Mouse (Mus musculus): ENCODE results near the gene Tex12. TPM values are rescaled to one million over a fixed set of nuclear protein-coding genes. Genes with fewer than 3 reads are reported as not detected.

Gene Tex12
- polyA plus RNA-seq, 1 experiment: not detected

DNA sequence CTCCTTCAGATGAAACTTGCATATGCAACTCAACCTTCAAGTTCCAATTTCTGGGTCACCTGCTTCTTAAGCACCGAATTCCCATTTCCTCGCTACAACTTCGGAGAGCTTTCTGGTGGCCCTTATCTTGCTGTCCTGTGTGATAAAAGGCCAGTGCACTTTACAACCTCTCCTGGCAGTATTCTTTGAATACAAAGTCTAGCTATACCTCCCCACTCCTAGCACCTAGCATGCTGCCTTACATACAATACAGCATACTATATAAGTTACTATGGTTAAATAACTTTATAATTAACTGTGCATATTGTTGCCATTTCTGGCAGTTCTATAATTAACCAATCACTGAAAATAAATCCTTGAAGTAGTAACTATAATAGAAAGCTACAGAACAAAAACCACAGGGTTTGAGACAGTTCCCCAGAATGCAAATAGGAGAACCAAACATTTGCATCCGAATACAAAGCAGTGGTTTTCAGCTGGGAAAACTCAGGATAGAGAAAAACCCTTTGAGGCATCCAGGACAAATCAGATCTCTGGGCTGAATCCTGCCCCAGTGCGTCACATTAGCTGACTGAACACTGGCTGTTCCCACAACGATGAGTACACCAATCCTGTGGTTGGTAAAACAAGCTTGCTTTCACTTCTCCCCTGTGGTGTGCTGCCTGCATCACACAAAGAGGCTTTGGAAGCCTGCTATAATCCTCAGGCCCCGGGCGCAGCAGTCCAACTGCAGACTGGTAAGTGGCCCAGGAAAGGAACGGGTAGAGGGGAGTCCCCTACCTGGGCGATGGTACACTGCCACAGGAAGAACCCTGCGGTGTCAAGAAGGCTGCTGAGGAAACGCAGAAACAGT, 6.7 kb downstream of the Tex12 start, which contains the start of gene Il18:
Gene Il18 (plus strand): TSS at position 587 of the 853 bp plus-strand sequence.
- DNase-seq: peak; percentile 18 to 35
- Histone ChIP-seq H3K27ac (ENCODE audit: insufficient read depth, low read length) (peak within 1 kb of the TSS; percentile 54; the same call in 1 of the 2 replicates), H3K27me3 (ENCODE audit: control insufficient read depth, insufficient read depth, low read length) (no peaks in the 10 kb centered on the region), H3K4me1 (ENCODE audit: control insufficient read depth, insufficient read depth, low read length) (no peaks in the 10 kb centered on the region), H3K4me3 (replicated peaks; ENCODE audit: insufficient read depth, low read depth, low read length) (peak within 1 kb of the TSS; percentile 29)
- 30% methylated on average over 12 of the region's 12 CpGs for WGBS
- TF ChIP-seq CTCF (IDR thresholded peaks at IDR 0.05; ENCODE audit: borderline replicate concordance, insufficient read depth, low read depth, low read length) (no peak), POLR2A (IDR thresholded peaks at IDR 0.05; ENCODE audit: borderline replicate concordance, insufficient read depth, low read length) (no peak)

DNA sequence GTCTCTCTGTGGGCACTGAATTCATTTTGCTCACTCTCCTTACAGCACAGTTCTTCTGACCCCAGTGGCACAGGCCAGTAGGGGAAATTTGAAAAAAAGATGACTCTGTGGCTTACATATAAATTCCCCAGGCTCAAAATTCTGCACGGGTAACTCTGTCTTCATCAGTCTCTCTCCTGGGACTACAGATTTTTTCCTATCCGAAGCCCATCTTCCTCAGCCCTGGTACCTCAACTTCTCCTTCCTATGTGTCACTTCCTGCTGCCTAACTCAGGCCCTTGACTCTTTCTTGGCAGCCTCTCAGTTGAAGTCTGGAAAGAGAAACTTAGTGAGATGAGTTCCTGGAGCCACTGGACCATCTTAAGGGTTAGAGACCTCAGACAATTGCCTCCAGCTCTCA, 7.6 kb downstream of the Tex12 start:
- H3K4me3 ChIP-seq (replicated peaks; ENCODE audit: insufficient read depth, low read depth, low read length): no peak overlapping the region
- no peaks in the 10 kb centered on the region; the same call in 1 of the 2 replicates for H3K27me3 ChIP-seq (ENCODE audit: control insufficient read depth, insufficient read depth, low read length)
- no peaks in the 10 kb centered on the region for H3K4me1 ChIP-seq (ENCODE audit: control insufficient read depth, insufficient read depth, low read length)
- DNase-seq: no peak
- TF ChIP-seq POLR2A (IDR thresholded peaks at IDR 0.05; ENCODE audit: borderline replicate concordance, insufficient read depth, low read length) (no peak), CTCF (IDR thresholded peaks at IDR 0.05; ENCODE audit: borderline replicate concordance, insufficient read depth, low read depth, low read length) (no peak)
- 75% methylated on average over 2 of the region's 2 CpGs for WGBS
- H3K27ac ChIP-seq (ENCODE audit: insufficient read depth, low read length): no peak overlapping the region

DNA sequence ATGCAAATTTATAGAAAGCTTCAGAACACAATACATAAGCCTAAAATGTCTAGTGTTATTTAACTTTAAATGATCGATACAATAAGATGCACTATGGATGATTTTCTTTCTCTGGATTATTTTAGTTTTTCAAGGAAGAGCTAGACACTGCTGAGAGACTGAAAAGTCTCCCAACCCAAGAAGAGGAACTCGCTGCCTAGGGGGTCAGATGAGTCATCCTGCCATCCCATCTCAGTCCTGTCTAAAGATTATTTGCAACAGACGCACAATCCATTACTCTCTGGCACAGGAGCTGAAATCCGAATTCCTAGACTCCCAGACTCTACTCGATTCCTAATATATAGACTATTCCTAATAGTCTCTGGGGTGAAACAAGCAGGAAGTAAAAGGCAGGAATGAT, 8.9 kb downstream of the Tex12 start:
- no peak overlapping the region for H3K4me3 ChIP-seq (replicated peaks; ENCODE audit: insufficient read depth, low read depth, low read length)
- H3K4me1 ChIP-seq (ENCODE audit: control insufficient read depth, insufficient read depth, low read length): no peaks in the 10 kb centered on the region
- TF ChIP-seq CTCF (IDR thresholded peaks at IDR 0.05; ENCODE audit: borderline replicate concordance, insufficient read depth, low read depth, low read length) (no peak), POLR2A (IDR thresholded peaks at IDR 0.05; ENCODE audit: borderline replicate concordance, insufficient read depth, low read length) (no peak)
- WGBS: 77% methylated on average over 5 of the region's 5 CpGs
- DNase-seq: no peak
- H3K27me3 ChIP-seq (ENCODE audit: control insufficient read depth, insufficient read depth, low read length): no peaks in the 10 kb centered on the region; the same call in 1 of the 2 replicates
- no peak overlapping the region for H3K27ac ChIP-seq (ENCODE audit: insufficient read depth, low read length)

- DNase-seq: no peak
- Histone ChIP-seq H3K27ac (ENCODE audit: insufficient read depth, low read length) (no peak overlapping the region), H3K4me3 (replicated peaks; ENCODE audit: insufficient read depth, low read depth, low read length) (no peak overlapping the region), H3K4me1 (ENCODE audit: control insufficient read depth, insufficient read depth, low read length) (no peaks in the 10 kb centered on the region), H3K27me3 (ENCODE audit: control insufficient read depth, insufficient read depth, low read length) (no peaks in the 10 kb centered on the region; the same call in 1 of the 2 replicates)
- 84% methylated on average over 4 of the region's 4 CpGs for WGBS
- no peak for TF ChIP-seq POLR2A (IDR thresholded peaks at IDR 0.05; ENCODE audit: borderline replicate concordance, insufficient read depth, low read length)
- no peak for TF ChIP-seq CTCF (IDR thresholded peaks at IDR 0.05; ENCODE audit: borderline replicate concordance, insufficient read depth, low read depth, low read length)
These were observed 12.2 kb downstream of the Tex12 start for GRCm38 (mm10) chr9:50548936-50549335.

DNA sequence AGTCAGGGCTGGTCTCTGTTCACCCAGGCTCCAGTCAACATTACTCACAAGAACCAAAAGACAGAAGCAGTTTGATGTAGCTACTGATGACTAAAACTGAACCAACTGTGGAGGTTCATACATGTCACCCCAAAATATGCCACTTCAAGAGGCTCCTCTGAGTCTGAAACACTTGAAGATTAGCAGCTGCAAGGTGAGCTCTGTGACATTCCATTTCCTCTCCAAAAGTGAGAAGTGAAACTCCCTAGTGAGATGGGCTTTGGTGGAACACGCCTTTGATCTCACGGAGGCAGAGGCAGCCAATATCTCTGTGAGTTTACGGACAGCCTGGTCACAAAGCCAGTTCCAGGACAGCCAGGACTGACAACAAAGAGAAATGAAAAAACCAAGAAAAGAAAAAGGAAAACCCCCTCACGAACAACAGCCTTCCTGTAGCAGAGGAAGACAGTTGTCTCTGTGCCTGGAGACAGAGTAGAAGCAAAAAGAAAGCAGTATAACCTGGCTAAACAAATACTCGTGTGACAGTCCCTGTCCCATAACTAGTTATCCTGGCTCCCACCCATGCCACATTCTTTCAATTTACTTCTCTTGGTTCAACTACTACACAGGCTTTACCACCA, 13.2 kb downstream of the Tex12 start:
- H3K27me3 ChIP-seq (ENCODE audit: control insufficient read depth, insufficient read depth, low read length): no peaks in the 10 kb centered on the region; the same call in 1 of the 2 replicates
- 43% methylated on average over 5 of the region's 5 CpGs for WGBS
- H3K4me1 ChIP-seq (ENCODE audit: control insufficient read depth, insufficient read depth, low read length): no peaks in the 10 kb centered on the region
- H3K4me3 ChIP-seq (replicated peaks; ENCODE audit: insufficient read depth, low read depth, low read length): no peak overlapping the region
- TF ChIP-seq CTCF (IDR thresholded peaks at IDR 0.05; ENCODE audit: borderline replicate concordance, insufficient read depth, low read depth, low read length) (no peak), POLR2A (IDR thresholded peaks at IDR 0.05; ENCODE audit: borderline replicate concordance, insufficient read depth, low read length) (no peak)
- DNase-seq: no peak
- no peak overlapping the region for H3K27ac ChIP-seq (ENCODE audit: insufficient read depth, low read length)

DNA sequence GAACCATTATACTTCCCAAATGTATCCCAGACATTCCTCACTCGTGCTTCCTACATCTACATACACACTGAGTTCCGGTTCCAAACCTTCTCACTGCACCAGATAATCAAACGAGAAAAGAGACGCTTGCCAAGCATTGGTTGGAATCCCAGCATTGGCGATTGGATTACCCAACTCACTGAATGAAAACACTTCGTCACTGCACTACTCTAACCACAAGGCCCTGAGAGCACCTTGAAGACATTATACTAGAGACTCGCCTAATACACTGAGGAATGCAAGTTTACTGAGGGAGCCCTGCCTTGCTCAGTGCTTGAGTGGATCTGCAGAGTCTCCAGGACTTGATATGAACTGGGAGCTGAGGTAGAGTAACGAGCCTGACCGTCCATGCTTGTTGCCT, 18.7 kb downstream of the Tex12 start:
- 68% methylated on average over 9 of the region's 9 CpGs for WGBS
- Histone ChIP-seq H3K4me1 (ENCODE audit: control insufficient read depth, insufficient read depth, low read length) (no peaks in the 10 kb centered on the region), H3K27me3 (ENCODE audit: control insufficient read depth, insufficient read depth, low read length) (no peaks in the 10 kb centered on the region), H3K4me3 (replicated peaks; ENCODE audit: insufficient read depth, low read depth, low read length) (no peak overlapping the region), H3K27ac (ENCODE audit: insufficient read depth, low read length) (no peak overlapping the region)
- TF ChIP-seq CTCF (IDR thresholded peaks at IDR 0.05; ENCODE audit: borderline replicate concordance, insufficient read depth, low read depth, low read length) (no peak), POLR2A (IDR thresholded peaks at IDR 0.05; ENCODE audit: borderline replicate concordance, insufficient read depth, low read length) (no peak)
- no peak for DNase-seq

- Histone ChIP-seq H3K27me3 (ENCODE audit: control insufficient read depth, insufficient read depth, low read length) (no peaks in the 10 kb centered on the region), H3K4me1 (ENCODE audit: control insufficient read depth, insufficient read depth, low read length) (no peaks in the 10 kb centered on the region), H3K4me3 (replicated peaks; ENCODE audit: insufficient read depth, low read depth, low read length) (no peak overlapping the region), H3K27ac (ENCODE audit: insufficient read depth, low read length) (no peak overlapping the region)
- no peak for DNase-seq
- TF ChIP-seq CTCF (IDR thresholded peaks at IDR 0.05; ENCODE audit: borderline replicate concordance, insufficient read depth, low read depth, low read length): no peak
- no peak for TF ChIP-seq POLR2A (IDR thresholded peaks at IDR 0.05; ENCODE audit: borderline replicate concordance, insufficient read depth, low read length)
- WGBS: 58% methylated on average over 7 of the region's 7 CpGs
These were observed 21.0 kb downstream of the Tex12 start for GRCm38 (mm10) chr9:50540170-50540569.
